Mouse (Mus musculus) liver, postnatal 0 days (tissue): ENCODE measurements around the gene Spock1. TPM values are rescaled to one million over a fixed set of nuclear protein-coding genes. Genes with fewer than 3 reads are reported as not detected.

Source experiments
- ATAC-seq: fragments of 200-750 bp; cut with Nextera tagmentation; 2 replicates; pipeline ENCODE4 v1.8.0; 2017; ENCODE audit warnings: mild to moderate bottlenecking, moderate library complexity
- DNase-seq: peaks from one replicate; pipeline ENCODE4 v3.0.0-alpha.2; 2016
- H3K27ac ChIP-seq: fragments of 300-500 bp; sonication (generic); 2 replicates; pipeline ENCODE4 v1.5.1; 2014; ENCODE audit warnings: antibody characterized with exemption, moderate library complexity, mild to moderate bottlenecking, low read depth
- H3K27me3 ChIP-seq: fragments of 300-500 bp; sonication (generic); 2 replicates; pipeline ENCODE4 v1.6.1; 2014; ENCODE audit warnings: low read length, control low read depth, mixed read lengths; ENCODE audit not compliant: insufficient read depth
- H3K36me3 ChIP-seq: fragments of 300-500 bp; sonication (generic); replicated peaks from 2 replicates; pipeline ENCODE4 v1.6.1; 2014; ENCODE audit warnings: mild to moderate bottlenecking, control low read depth, low read length, moderate library complexity, mixed read lengths; ENCODE audit not compliant: insufficient read depth
- H3K4me1 ChIP-seq: fragments of 300-500 bp; sonication (generic); 2 replicates; pipeline ENCODE4 v1.6.1; 2014; ENCODE audit warnings: antibody characterized with exemption, mild to moderate bottlenecking, control low read depth; ENCODE audit not compliant: insufficient read depth
- H3K4me2 ChIP-seq: fragments of 300-500 bp; sonication (generic); 2 replicates; pipeline ENCODE4 v1.6.1; 2014; ENCODE audit warnings: low read depth, mild to moderate bottlenecking, low read length, moderate library complexity, mixed read lengths
- H3K4me3 ChIP-seq: fragments of 300-500 bp; sonication (generic); 2 replicates; pipeline ENCODE4 v1.5.1; 2014; ENCODE audit warnings: low read depth, low read length
- H3K9ac ChIP-seq: fragments of 300-500 bp; sonication (generic); replicated peaks from 2 replicates; pipeline ENCODE4 v1.6.1; 2014; ENCODE audit warnings: mild to moderate bottlenecking, moderate library complexity
- H3K9me3 ChIP-seq: fragments of 300-500 bp; sonication (generic); 2 replicates; pipeline ENCODE4 v1.6.1; 2016; ENCODE audit warnings: mild to moderate bottlenecking, control low read depth, low read length, mixed read lengths
- CTCF ChIP-seq: sonication (generic); IDR thresholded peaks from 2 replicates; pipeline ENCODE4 v1.5.1; 2016; ENCODE audit warnings: antibody characterized with exemption, low read depth
- EP300 ChIP-seq: IDR thresholded peaks from 2 replicates; pipeline ENCODE4 v1.6.1; 2016; ENCODE audit warnings: antibody characterized with exemption, low read depth, mild to moderate bottlenecking
- whole genome bisulfite sequencing: fragments of 180-500 bp; shearing (Covaris S2); extraction: QIAGEN DNeasy Blood & Tissue Kit; methylation state at CpG from one replicate; pipeline ENCODE4 v1.1.7; 2014; ENCODE audit not compliant: insufficient replicate concordance; 5-methylcytosine and 5-hydroxymethylcytosine counted together
- polyA plus RNA-seq: library from polyadenylated mRNA; unstranded; fragments of >200 nt; fragmentation: Nextera tagmentation; extraction: Ambion mirVana; gene quantifications from 2 replicates; pipeline ENCODE4 v1.2.1, GENCODE M21; 2015

The Spock1 gene
- polyA plus RNA-seq, 1 experiment from 2014 or later: not detected

DNA sequence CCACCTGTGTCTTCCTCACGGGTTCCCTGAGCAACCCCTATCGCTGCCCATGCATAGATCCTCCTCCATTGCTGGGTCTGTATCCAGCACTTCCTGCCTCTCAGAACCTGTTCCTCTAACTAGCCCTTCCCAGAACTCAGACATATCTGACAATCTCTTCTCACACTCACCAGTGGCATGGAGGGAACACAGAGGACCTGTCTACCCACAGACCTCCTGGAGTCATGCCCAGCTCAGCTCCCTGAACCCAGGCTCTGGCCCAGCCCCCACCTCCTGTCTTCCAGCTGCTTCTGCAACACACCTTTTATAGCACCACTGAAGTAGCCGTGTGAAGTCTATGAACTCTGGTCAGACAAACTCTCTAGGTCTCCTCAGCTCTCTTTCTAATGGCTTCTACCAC lies 101.3 kb downstream of the Spock1 start:
- Histone ChIP-seq H3K4me1 (no peaks in the 10 kb centered on the region), H3K4me3 (no peak overlapping the region), H3K27ac (no peak overlapping the region), H3K27me3 (no peaks in the 10 kb centered on the region), H3K9ac (no peak overlapping the region), H3K4me2 (no peak overlapping the region), H3K36me3 (no peaks in the 10 kb centered on the region), H3K9me3 (no peaks in the 10 kb centered on the region)
- WGBS: 73% methylated on average over 3 of the region's 3 CpGs
- TF ChIP-seq CTCF (no peak), EP300 (no peak)
- DNase-seq (no peak), ATAC-seq (no peak)

DNA sequence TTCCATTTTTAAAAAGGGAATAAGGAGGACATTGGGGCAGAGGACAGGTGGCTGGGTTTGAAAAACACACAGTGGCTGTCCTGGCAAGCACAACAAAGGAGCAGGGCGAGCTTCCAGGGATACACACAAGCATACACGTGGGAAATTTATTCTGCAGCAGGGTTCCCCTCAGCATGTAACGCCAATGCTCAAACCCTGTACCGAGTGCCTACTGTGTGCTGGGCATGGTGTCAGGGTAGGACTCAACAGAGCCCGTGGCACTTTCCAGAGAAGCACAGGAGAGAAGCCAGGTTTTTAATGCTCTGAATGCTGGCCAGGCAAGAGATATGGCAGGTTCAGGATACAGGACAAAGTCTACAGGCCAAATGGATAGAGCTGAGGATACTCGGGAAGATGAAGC lies 101.8 kb downstream of the Spock1 start:
- Histone ChIP-seq H3K27me3 (no peaks in the 10 kb centered on the region), H3K9ac (no peak overlapping the region), H3K4me1 (no peaks in the 10 kb centered on the region), H3K9me3 (no peaks in the 10 kb centered on the region), H3K36me3 (no peaks in the 10 kb centered on the region), H3K4me3 (no peak overlapping the region), H3K27ac (no peak overlapping the region), H3K4me2 (no peak overlapping the region)
- no peak for TF ChIP-seq EP300
- TF ChIP-seq CTCF: no peak
- 80% methylated on average over 6 of the region's 6 CpGs for WGBS
- DNase-seq (no peak), ATAC-seq (no peak)

- TF ChIP-seq EP300: no peak
- WGBS: 42% methylated on average over 2 of the region's 2 CpGs
- H3K4me1 ChIP-seq: no peaks in the 10 kb centered on the region
Observed at GRCm38 (mm10) chr13:57798633-57799032, 109.5 kb downstream of the Spock1 start.

GRCm38 (mm10) chr13:57796951-57797692 lies 111.0 kb downstream of the Spock1 start:
- Histone ChIP-seq H3K36me3 (no peaks in the 10 kb centered on the region), H3K27ac (no peak overlapping the region), H3K27me3 (no peaks in the 10 kb centered on the region), H3K4me2 (no peak overlapping the region), H3K9ac (no peak overlapping the region), H3K9me3 (no peaks in the 10 kb centered on the region), H3K4me1 (no peaks in the 10 kb centered on the region), H3K4me3 (no peak overlapping the region)
- WGBS: 70% methylated on average over 10 of the region's 10 CpGs
- no peak for TF ChIP-seq CTCF
- TF ChIP-seq EP300: no peak
- DNase-seq: no peak
- no peak for ATAC-seq

More at GRCm38 (mm10) chr13:57798633-57799032, 109.5 kb downstream of the Spock1 start:
- ATAC-seq (no peak), DNase-seq (no peak)
- H3K27me3 ChIP-seq: no peaks in the 10 kb centered on the region
- H3K27ac ChIP-seq: no peak overlapping the region
- H3K9ac ChIP-seq: no peak overlapping the region
- no peaks in the 10 kb centered on the region for H3K36me3 ChIP-seq
- H3K4me3 ChIP-seq: no peak overlapping the region
- H3K4me2 ChIP-seq: no peak overlapping the region
- no peaks in the 10 kb centered on the region for H3K9me3 ChIP-seq

DNA sequence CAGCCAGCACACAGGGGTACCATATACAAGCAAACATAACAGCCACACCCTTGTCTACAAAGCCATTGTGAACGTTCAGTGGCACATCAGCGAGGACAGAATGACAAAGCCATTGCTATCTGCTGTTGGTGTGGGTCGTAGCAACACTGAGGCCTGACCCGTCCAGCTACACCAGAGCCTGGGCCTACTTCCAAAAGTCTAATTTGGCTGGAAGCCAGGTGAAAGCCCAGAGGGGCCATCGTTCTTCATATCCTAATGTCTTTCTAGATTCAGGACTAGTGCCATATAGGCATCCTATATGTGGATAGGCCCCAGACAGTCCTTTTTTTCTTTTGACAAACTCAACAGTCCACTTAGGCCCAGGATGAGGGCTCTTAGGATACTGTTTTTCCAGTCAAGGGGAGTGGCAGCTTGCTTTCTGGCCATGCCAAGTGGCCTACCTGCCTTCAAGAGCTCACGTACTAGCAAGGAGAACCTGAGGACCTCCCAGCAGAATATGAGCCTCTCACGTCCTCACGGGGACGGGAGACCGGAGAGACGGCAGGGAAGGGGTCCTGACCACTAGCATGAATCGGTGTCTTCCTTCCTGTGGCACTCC lies 114.4 kb downstream of the Spock1 start:
- Histone ChIP-seq H3K4me1 (no peaks in the 10 kb centered on the region), H3K27me3 (no peaks in the 10 kb centered on the region), H3K9ac (no peak overlapping the region), H3K36me3 (no peaks in the 10 kb centered on the region), H3K27ac (no peak overlapping the region), H3K4me2 (no peak overlapping the region), H3K4me3 (no peak overlapping the region), H3K9me3 (no peaks in the 10 kb centered on the region)
- DNase-seq (no peak), ATAC-seq (no peak)
- no peak for TF ChIP-seq EP300
- TF ChIP-seq CTCF: no peak
- 72% methylated on average over 12 of the region's 12 CpGs for WGBS

- Histone ChIP-seq H3K4me2 (no peak overlapping the region), H3K9ac (no peak overlapping the region), H3K9me3 (peaks cover 3% of the 10 kb centered on the region; the same call in 1 of the 2 replicates), H3K27ac (no peak overlapping the region), H3K36me3 (no peaks in the 10 kb centered on the region), H3K27me3 (no peaks in the 10 kb centered on the region), H3K4me3 (no peak overlapping the region), H3K4me1 (no peaks in the 10 kb centered on the region)
- TF ChIP-seq CTCF (no peak), EP300 (no peak)
- ATAC-seq (no peak), DNase-seq (no peak)
- 62% methylated on average over 5 of the region's 5 CpGs for WGBS
Observed at GRCm38 (mm10) chr13:57789796-57790195, 118.3 kb downstream of the Spock1 start.
